Mouse (Mus musculus) hindbrain, embryonic 11.5 days (tissue): Measurements from ENCODE around the gene Prickle1. TPM values are rescaled to one million over a fixed set of nuclear protein-coding genes. Genes with fewer than 3 reads are reported as not detected.

ENCODE experiments used
- ATAC-seq: fragments of 200-750 bp; cut with Nextera tagmentation; 2 replicates; pipeline ENCODE4 v1.8.0; 2017; ENCODE audit warnings: mild to moderate bottlenecking, moderate TSS enrichment, moderate library complexity; ENCODE audit not compliant: low FRiP score
- DNase-seq: peaks from one replicate; pipeline ENCODE4 v3.0.0-alpha.2; 2015; ENCODE audit warnings: low spot score
- H3K27ac ChIP-seq: fragments of 300-500 bp; sonication (generic); 2 replicates; pipeline ENCODE4 v1.5.1; 2014; ENCODE audit warnings: mild to moderate bottlenecking, low read depth, low read length
- H3K27me3 ChIP-seq: fragments of 300-500 bp; sonication (generic); 2 replicates; pipeline ENCODE4 v1.6.1; 2014; ENCODE audit warnings: mild to moderate bottlenecking, low read length, moderate library complexity, mixed read lengths; ENCODE audit not compliant: control insufficient read depth, insufficient read depth
- H3K36me3 ChIP-seq: fragments of 300-500 bp; sonication (generic); 2 replicates; pipeline ENCODE4 v1.6.1; 2014; ENCODE audit warnings: mild to moderate bottlenecking, low read length, moderate library complexity, mixed read lengths; ENCODE audit not compliant: control insufficient read depth, insufficient read depth
- H3K4me1 ChIP-seq: fragments of 300-500 bp; sonication (generic); replicated peaks from 2 replicates; pipeline ENCODE4 v1.6.1; 2014; ENCODE audit warnings: low read length, mixed read lengths; ENCODE audit not compliant: control insufficient read depth, insufficient read depth
- H3K4me2 ChIP-seq: fragments of 300-500 bp; sonication (generic); replicated peaks from 2 replicates; pipeline ENCODE4 v1.6.1; 2014; ENCODE audit warnings: mild to moderate bottlenecking, low read depth, low read length
- H3K4me3 ChIP-seq: fragments of 300-500 bp; sonication (generic); 2 replicates; pipeline ENCODE4 v1.5.1; 2014; ENCODE audit warnings: low read depth, low read length
- H3K9ac ChIP-seq: fragments of 300-500 bp; sonication (generic); 2 replicates; pipeline ENCODE4 v1.6.1; 2014; ENCODE audit warnings: low read depth, low read length
- H3K9me3 ChIP-seq: fragments of 300-500 bp; sonication (generic); 2 replicates; pipeline ENCODE4 v1.6.1; 2016; ENCODE audit warnings: low read length; ENCODE audit not compliant: control insufficient read depth
- WGBS: fragments of 180-500 bp; shearing (Covaris S2); extraction: QIAGEN DNeasy Blood & Tissue Kit; methylation state at CpG from one replicate; pipeline ENCODE4 v1.1.7; 2014; 5-methylcytosine and 5-hydroxymethylcytosine counted together
- polyA plus RNA-seq: library from polyadenylated mRNA; unstranded; fragments of >200 nt; fragmentation: Nextera tagmentation; extraction: Ambion mirVana; gene quantifications from 2 replicates; pipeline ENCODE4 v1.2.1, GENCODE M21; 2014

Gene Prickle1
- polyA plus RNA-seq, 1 experiment from 2014 or later: 17.7 TPM

GRCm38 (mm10) chr15:93525305-93525917, 70.3 kb downstream of the Prickle1 start:
- no peak overlapping the region for H3K9ac ChIP-seq
- no peak overlapping the region for H3K4me2 ChIP-seq
- peaks cover 21% of the 10 kb centered on the region for H3K27me3 ChIP-seq
- ATAC-seq (no peak), DNase-seq (no peak)
- H3K36me3 ChIP-seq: no peaks in the 10 kb centered on the region
- H3K9me3 ChIP-seq: no peaks in the 10 kb centered on the region
- H3K27ac ChIP-seq: no peak overlapping the region
- H3K4me3 ChIP-seq: no peak overlapping the region
- H3K4me1 ChIP-seq: peaks cover 2% of the 10 kb centered on the region; the same call in 1 of the 2 replicates
- 93% methylated on average over 5 of the region's 5 CpGs for WGBS

GRCm38 (mm10) chr15:93521787-93522180, 73.9 kb downstream of the Prickle1 start:
- H3K27me3 ChIP-seq: peaks cover 29% of the 10 kb centered on the region
- no peak overlapping the region for H3K27ac ChIP-seq
- no peak overlapping the region for H3K4me2 ChIP-seq
- no peak overlapping the region for H3K4me3 ChIP-seq
- WGBS: 41% methylated on average over 3 of the region's 3 CpGs
- ATAC-seq: no peak
- peaks cover 4% of the 10 kb centered on the region for H3K4me1 ChIP-seq
- no peaks in the 10 kb centered on the region for H3K36me3 ChIP-seq
- no peak for DNase-seq
- H3K9ac ChIP-seq: no peak overlapping the region
- H3K9me3 ChIP-seq: no peaks in the 10 kb centered on the region

- H3K36me3 ChIP-seq: no peaks in the 10 kb centered on the region
- no peak overlapping the region for H3K27ac ChIP-seq
- peaks cover 29% of the 10 kb centered on the region for H3K27me3 ChIP-seq
- no peak overlapping the region for H3K4me2 ChIP-seq
- H3K4me3 ChIP-seq: no peak overlapping the region
- no peak overlapping the region for H3K9ac ChIP-seq
- ATAC-seq (no peak), DNase-seq (no peak)
- 28% methylated on average over 11 of the region's 11 CpGs for WGBS
- H3K4me1 ChIP-seq: peaks cover 4% of the 10 kb centered on the region
- H3K9me3 ChIP-seq: no peaks in the 10 kb centered on the region
These were observed 74.5 kb downstream of the Prickle1 start for GRCm38 (mm10) chr15:93521088-93521786.

DNA sequence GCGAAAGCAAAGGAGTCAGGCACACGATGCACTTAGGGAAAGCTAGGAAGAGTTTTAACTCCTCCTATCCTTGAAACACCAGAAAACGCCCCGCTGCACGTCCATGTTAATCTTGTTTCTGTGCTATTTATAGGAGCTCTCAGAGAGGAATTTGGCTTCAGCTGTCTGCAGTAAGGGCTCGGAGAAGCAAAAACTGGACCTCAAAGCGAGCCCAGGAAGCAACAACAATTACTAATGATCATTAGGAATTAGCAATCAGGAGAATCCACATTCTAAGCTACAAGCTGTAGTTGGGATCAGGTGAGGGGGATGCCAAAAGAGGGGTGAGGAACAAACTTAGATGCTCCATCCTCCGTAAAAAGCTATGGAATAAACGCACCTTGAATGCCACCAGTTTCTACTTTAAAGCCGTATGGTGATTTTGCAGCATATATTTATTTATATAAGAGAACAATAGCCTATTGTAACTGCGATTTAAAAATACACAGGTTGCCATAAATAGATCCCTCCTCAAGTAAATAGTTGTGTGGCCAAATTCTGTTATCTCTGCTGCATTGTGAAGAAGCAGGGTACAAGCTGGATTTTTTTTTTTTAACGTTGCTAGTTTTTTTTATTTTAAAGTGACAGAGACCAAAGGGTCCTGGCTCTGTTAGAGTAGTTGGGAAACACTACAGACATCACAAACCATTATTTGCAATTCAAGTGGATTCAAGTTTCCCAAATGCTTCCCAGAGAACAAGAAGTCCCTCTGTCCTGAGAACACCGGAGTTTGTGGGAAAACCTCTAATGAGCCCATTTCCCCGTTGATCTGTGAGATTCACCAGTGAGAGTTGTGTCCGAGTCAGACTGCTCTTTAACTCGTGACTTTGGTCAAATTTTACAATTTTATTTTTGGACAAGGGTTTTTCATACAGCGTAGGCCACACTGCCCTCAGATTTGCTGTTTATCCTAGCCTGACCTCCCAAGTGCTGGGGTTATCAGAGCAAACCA, 75.6 kb downstream of the Prickle1 start:
- H3K36me3 ChIP-seq: no peaks in the 10 kb centered on the region
- 5% methylated on average over 17 of the region's 17 CpGs for WGBS
- ATAC-seq: no peak
- H3K27ac ChIP-seq: no peak overlapping the region
- DNase-seq: peak; percentile 33
- no peak overlapping the region for H3K9ac ChIP-seq
- peak overlapping the region; percentile 96 for H3K4me2 ChIP-seq
- H3K27me3 ChIP-seq: peaks cover 31% of the 10 kb centered on the region
- H3K9me3 ChIP-seq: no peaks in the 10 kb centered on the region
- H3K4me3 ChIP-seq: peak overlapping the region; percentile 70
- H3K4me1 ChIP-seq: peaks cover 4% of the 10 kb centered on the region

DNA sequence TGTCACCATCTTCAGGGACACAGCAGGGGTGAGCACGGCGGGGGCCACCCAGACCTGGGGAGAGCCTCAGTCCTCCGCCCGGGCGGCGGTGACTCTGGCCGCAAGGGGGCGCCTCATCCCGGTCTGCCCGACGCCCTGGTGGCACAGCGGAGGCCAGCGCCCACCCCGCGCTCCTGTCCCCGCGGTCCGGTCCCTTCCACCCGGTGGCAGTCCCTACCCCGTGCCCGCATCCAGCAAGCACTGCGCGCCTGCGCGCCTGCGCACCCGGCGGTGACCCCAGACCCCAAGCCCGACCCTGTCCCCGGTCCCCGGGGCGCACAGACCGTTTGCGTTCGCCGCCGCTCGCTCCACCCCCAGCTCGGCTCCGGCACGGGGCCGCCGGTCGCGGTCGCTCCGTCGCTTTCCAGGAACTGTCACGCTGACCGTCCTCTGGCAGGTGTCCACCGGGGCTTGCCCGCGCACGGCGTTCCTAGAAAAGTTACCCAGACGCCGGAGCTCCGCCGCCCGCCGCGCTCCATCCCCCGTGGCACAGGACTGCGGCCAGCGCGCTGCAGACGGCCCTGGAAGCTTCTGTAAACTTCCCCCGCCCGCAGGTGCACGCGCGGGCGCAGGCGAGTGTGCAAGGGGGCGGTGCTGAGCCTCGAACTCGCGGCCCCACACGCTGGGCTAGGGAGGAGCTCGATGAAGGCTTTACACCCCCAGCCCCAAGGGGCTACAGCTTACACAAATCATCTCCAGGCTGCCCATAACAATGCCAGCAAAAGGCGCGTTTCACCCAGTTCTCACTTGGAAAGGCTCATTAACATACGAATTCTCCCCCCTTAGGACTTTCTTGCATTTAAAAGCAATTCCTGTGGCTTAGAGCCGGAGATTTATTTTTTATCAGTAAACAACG, 76.5 kb downstream of the Prickle1 start:
- H3K4me2 ChIP-seq: peak overlapping the region; percentile 96
- 0 out of 2 replicates have a peak overlapping the region, but pooled peaks have one; percentile 30 for H3K27ac ChIP-seq
- peak overlapping the region; percentile 64 for H3K9ac ChIP-seq
- DNase-seq (peak; percentile 84), ATAC-seq (peak; percentile 90)
- WGBS: under 1% methylated on average over 55 of the region's 85 CpGs
- no peaks in the 10 kb centered on the region for H3K36me3 ChIP-seq
- peaks cover 31% of the 10 kb centered on the region for H3K27me3 ChIP-seq
- H3K4me3 ChIP-seq: peak overlapping the region; percentile 70
- H3K4me1 ChIP-seq: peaks cover 4% of the 10 kb centered on the region
- no peaks in the 10 kb centered on the region for H3K9me3 ChIP-seq

DNA sequence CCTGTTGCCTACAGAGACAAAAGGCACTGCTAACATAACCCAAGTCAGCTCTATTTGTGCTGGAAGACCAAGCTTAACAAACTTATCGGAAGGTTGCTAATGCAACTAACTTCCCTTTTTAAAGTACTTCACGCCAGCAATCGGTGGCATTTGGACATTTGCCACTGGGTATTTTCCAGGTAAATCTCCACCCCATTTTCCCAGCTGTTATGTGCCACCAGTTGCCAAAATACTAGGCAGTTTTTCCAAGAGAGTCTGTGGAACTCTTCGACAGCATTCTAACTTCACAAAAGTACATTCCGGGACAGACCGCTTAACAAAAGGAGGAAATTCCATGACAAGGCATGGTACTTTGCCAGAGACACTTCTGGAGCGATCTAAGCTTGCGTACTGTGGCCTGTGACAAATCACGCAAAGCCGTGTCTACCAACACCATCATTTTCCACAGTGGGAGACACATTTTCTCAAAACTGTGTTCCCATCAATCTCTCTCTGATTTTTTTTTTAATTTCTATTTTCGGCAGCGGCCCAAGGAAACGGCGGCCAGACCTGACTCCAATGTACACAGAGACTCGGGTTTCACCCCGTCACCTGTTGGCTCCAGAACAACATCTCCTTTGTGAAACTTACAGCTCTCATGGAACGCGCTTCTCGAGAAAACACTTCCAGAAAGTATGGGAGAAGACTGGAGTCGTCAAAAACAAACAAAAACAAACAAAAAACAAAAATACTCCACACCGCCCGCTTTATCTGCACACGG, 77.4 kb downstream of the Prickle1 start:
- Histone ChIP-seq H3K27ac (no peak overlapping the region), H3K9me3 (no peaks in the 10 kb centered on the region), H3K36me3 (no peaks in the 10 kb centered on the region), H3K9ac (peak overlapping the region; percentile 64; the same call in 1 of the 2 replicates), H3K4me2 (peak overlapping the region; percentile 96), H3K27me3 (peaks cover 31% of the 10 kb centered on the region), H3K4me1 (peaks cover 6% of the 10 kb centered on the region), H3K4me3 (peak overlapping the region; percentile 70)
- DNase-seq (peak; percentile 45), ATAC-seq (no peak; the same call in 1 of the 2 replicates)
- 4% methylated on average over 23 of the region's 23 CpGs for WGBS

DNA sequence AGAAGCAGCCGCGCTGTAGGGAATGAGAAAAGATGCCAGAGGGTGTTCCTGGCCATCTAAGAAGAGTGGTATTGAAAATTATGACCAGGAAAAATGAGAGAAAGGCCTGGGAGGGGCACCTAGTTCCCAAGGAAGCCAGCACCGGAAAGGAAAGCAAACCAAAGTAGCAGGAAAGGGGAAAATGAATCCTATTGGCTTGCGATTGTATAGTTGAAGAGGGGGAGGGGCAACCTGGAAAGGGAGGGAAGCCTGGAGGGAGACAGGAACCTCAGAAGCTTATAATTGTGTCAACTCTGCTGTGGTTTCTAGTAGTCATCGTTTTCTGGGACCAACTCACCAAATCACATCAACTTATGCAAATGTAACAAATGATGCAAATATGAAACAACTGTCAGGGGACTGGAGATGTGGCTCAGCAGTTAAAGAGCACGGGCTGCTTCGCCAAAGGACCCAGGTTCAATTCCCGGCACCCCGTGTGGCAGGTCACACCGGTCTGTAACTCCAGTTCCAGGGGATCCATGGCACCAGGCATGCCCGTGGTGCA, 78.6 kb downstream of the Prickle1 start:
- Histone ChIP-seq H3K27me3 (peaks cover 33% of the 10 kb centered on the region), H3K9me3 (no peaks in the 10 kb centered on the region), H3K4me1 (peaks cover 6% of the 10 kb centered on the region), H3K4me2 (no peak overlapping the region), H3K4me3 (no peak overlapping the region), H3K36me3 (no peaks in the 10 kb centered on the region), H3K27ac (no peak overlapping the region), H3K9ac (no peak overlapping the region)
- no peak for DNase-seq
- ATAC-seq: no peak
- WGBS: 74% methylated on average over 11 of the region's 11 CpGs
